21 mouse cellular contexts compared by ENCODE assay signal in the genomic region with DNA sequence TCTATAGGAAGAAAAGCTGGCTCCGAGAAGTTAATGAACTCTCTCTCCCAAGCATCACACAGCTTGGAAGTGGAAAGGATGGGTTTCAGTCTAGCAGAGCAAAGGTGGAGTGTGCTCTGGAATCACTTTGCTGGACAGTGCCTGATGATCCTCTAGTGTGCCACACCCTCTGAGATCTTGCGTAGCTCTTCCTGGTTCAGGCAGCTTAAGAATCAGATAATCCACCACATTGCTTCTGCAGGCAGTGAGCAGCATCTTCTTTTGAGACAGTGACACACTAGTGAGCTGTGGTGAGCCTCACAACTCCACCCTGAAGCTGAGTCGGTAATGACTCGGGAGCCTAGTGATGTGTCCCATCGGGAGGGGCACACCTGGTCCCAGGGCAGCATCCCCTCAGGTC.
DNase-seq lines count a peak whose midpoint lies in the region; ATAC-seq and TF ChIP-seq lines count a peak whose summit lies in the region.
"Had no signal": no experiment of that assay in that cellular context is flagged by ENCODE, and none has a peak within 500 bp of the region (broad histone marks: within the 10 kb centered on the region; RNA-seq: fewer than 3 reads in every experiment).

No protein-coding gene starts in this region.

- TF ChIP-seq CTCF in MEL (IDR thresholded peaks at IDR 0.05 in 2 of 3, conservative IDR thresholded peaks at IDR 0.05 in 1 of 3; ENCODE audit: control insufficient read depth in 1 of 3, insufficient read depth in 1 of 3, low read depth in 2 of 3, low read length in 3 of 3, poor library complexity in 1 of 3, severe bottlenecking in 1 of 3): no peak

- 85% methylated on average over 5 of the region's 5 CpGs for WGBS in neural tube, embryonic 15.5 days

- peaks cover 4% of the 10 kb centered on the region; the same call in 1 of the 2 replicates for H3K79me2 ChIP-seq in MEL (ENCODE audit: control insufficient read depth, insufficient read depth, low read length, poor library complexity)

- no peak overlapping the region for H3K4me3 ChIP-seq in MEL (ENCODE audit: control insufficient read depth in 1 of 2, insufficient read depth in 1 of 2, low read depth in 2 of 2, low read length in 2 of 2)
- no peak overlapping the region for H3K4me3 ChIP-seq in neural tube, embryonic 15.5 days (replicated peaks)
- H3K4me3 ChIP-seq: embryonic facial prominence, embryonic 15.5 days; erythroblast, embryonic 14.5 days; forebrain, embryonic 10.5 days; heart, adult 2 months; heart, embryonic 15.5 days; hindbrain, embryonic 10.5 days had no signal

- no peak for TF ChIP-seq RAD21 in MEL (IDR thresholded peaks at IDR 0.05; ENCODE audit: low read depth, low read length)

- peak; percentile 37 for ATAC-seq in common myeloid progenitor, adult 5-6 weeks (replicated peaks; ENCODE audit: low read depth, poor library complexity, severe bottlenecking)
- peak; percentile 71 for ATAC-seq in megakaryocyte, adult 5-6 weeks (ENCODE audit: poor library complexity, severe bottlenecking)
- ATAC-seq in neural tube, embryonic 15.5 days (ENCODE audit: low FRiP score): no peak
- ATAC-seq: forebrain, embryonic 14.5 days had no signal

- H3K9me3 ChIP-seq in MEL (replicated peaks; ENCODE audit: insufficient read depth, low read length): no peaks in the 10 kb centered on the region
- H3K9me3 ChIP-seq in neural tube, embryonic 15.5 days (replicated peaks): no peaks in the 10 kb centered on the region
- H3K9me3 ChIP-seq: embryonic facial prominence, embryonic 15.5 days; forebrain, embryonic 10.5 days; heart, embryonic 15.5 days; hindbrain, embryonic 10.5 days had no signal

- no peak for TF ChIP-seq EP300 in MEL (IDR thresholded peaks at IDR 0.05; ENCODE audit: low read depth in 1 of 2, low read length in 2 of 2)

- H3K27ac ChIP-seq in MEL (ENCODE audit: control insufficient read depth, low read depth, low read length): no peak overlapping the region
- peak overlapping the region; percentile 41; the same call in 1 of the 2 replicates for H3K27ac ChIP-seq in neural tube, embryonic 15.5 days (replicated peaks)
- H3K27ac ChIP-seq: embryonic facial prominence, embryonic 15.5 days; forebrain, embryonic 10.5 days; heart, adult 2 months; heart, embryonic 15.5 days; hindbrain, embryonic 10.5 days; hindbrain, embryonic 14.5 days had no signal

- H3K9ac ChIP-seq in MEL (ENCODE audit: control insufficient read depth, low read depth, low read length, poor library complexity, severe bottlenecking): no peak overlapping the region
- no peak overlapping the region for H3K9ac ChIP-seq in neural tube, embryonic 15.5 days (replicated peaks)
- H3K9ac ChIP-seq: embryonic facial prominence, embryonic 15.5 days; heart, embryonic 15.5 days; hindbrain, embryonic 14.5 days had no signal

- H3K4me1 ChIP-seq in MEL (ENCODE audit: control insufficient read depth in 1 of 2, insufficient read depth in 2 of 2, low read length in 2 of 2): peaks cover 3 to 7% of the 10 kb centered on the region in 2 experiments
- H3K4me1 ChIP-seq in neural tube, embryonic 15.5 days: peaks cover 33% of the 10 kb centered on the region

- TF ChIP-seq POLR2A in MEL (IDR thresholded peaks at IDR 0.05; ENCODE audit: control insufficient read depth in 1 of 2, insufficient read depth in 1 of 2, low read depth in 1 of 2, low read length in 2 of 2, poor library complexity in 1 of 2): no peak

- H3K27me3 ChIP-seq in MEL (ENCODE audit: control insufficient read depth in 1 of 2, insufficient read depth in 2 of 2, low read length in 2 of 2): no peaks in the 10 kb centered on the region
- H3K27me3 ChIP-seq in neural tube, embryonic 15.5 days (replicated peaks): peaks cover 3% of the 10 kb centered on the region; the same call in 1 of the 2 replicates
- H3K27me3 ChIP-seq: embryonic facial prominence, embryonic 15.5 days; heart, embryonic 15.5 days had no signal

- DNase-seq in MEL (ENCODE audit: low read depth, low spot score): peak; percentile 59
- DNase-seq in layer of hippocampus, adult 9-10 months (ENCODE audit: low spot score): no peak
- DNase-seq in adrenal gland, postnatal 4 days (ENCODE audit: low spot score in 2 of 2): no peak
- DNase-seq: adrenal gland, postnatal 10 days; cerebellum, adult 18-20 months; cerebellum, adult 9-11 months; embryo, embryonic 11 days; gastrocnemius, postnatal 10 days; heart, adult 2 months; heart, postnatal 14 days had no signal

- no peak overlapping the region for H3K4me2 ChIP-seq in neural tube, embryonic 15.5 days
- H3K4me2 ChIP-seq: embryonic facial prominence, embryonic 15.5 days; heart, embryonic 11.5 days; heart, embryonic 15.5 days; hindbrain, embryonic 14.5 days had no signal

- peaks cover 3 to 5% of the 10 kb centered on the region in 2 experiments; a peak in 2 of 4 replicates for H3K36me3 ChIP-seq in MEL (ENCODE audit: control insufficient read depth in 1 of 2, insufficient read depth in 2 of 2, low read length in 2 of 2)
- no peaks in the 10 kb centered on the region for H3K36me3 ChIP-seq in neural tube, embryonic 15.5 days
- H3K36me3 ChIP-seq: embryonic facial prominence, embryonic 15.5 days; forebrain, embryonic 10.5 days; heart, embryonic 15.5 days; hindbrain, embryonic 10.5 days had no signal

TF ChIP-seq in MEL, 35 proteins besides CTCF, POLR2A, EP300 and RAD21:
- TF ChIP-seq NRF1 (IDR thresholded peaks at IDR 0.05; ENCODE audit: insufficient read depth, low read depth, low read length, poor library complexity, severe bottlenecking) (no peak), CHD2 (IDR thresholded peaks at IDR 0.05; ENCODE audit: low read length) (no peak), GATA1 (IDR thresholded peaks at IDR 0.05; ENCODE audit: low read depth, low read length) (peak; percentile 22; the same call in 1 of the 2 replicates), POLR2AphosphoS5 (IDR thresholded peaks at IDR 0.05; ENCODE audit: borderline replicate concordance, low read depth, low read length) (no peak), SIN3A (IDR thresholded peaks at IDR 0.05; ENCODE audit: low read length) (peak; percentile 24; the same call in 1 of the 2 replicates), ELF1 (IDR thresholded peaks at IDR 0.05; ENCODE audit: low read depth, low read length) (peak; percentile 44; the same call in 1 of the 2 replicates)
TF ChIP-seq in MEL: peak in this region for 3.
